Mouse (Mus musculus): Measurements from ENCODE around the gene Actbl2. TPM values are rescaled to one million over a fixed set of nuclear protein-coding genes. Genes with fewer than 3 reads are reported as not detected.

The Actbl2 gene
- polyA plus RNA-seq, 1 experiment from 2014 or later: not detected

- WGBS: 88% methylated on average over 3 of the region's 3 CpGs
- ATAC-seq (no peak), DNase-seq (ENCODE audit: low spot score) (no peak)
- H3K27ac ChIP-seq (ENCODE audit: low read depth, low read length): no peak overlapping the region
- H3K4me2 ChIP-seq (ENCODE audit: low read length): no peak overlapping the region
- no peak overlapping the region for H3K9ac ChIP-seq (ENCODE audit: low read length)
- H3K27me3 ChIP-seq (replicated peaks; ENCODE audit: control insufficient read depth, insufficient read depth, low read length): no peaks in the 10 kb centered on the region
- no peak overlapping the region for H3K4me3 ChIP-seq (ENCODE audit: low read depth, low read length)
- no peaks in the 10 kb centered on the region for H3K4me1 ChIP-seq (ENCODE audit: control insufficient read depth, insufficient read depth, low read length)
- H3K9me3 ChIP-seq (replicated peaks; ENCODE audit: control insufficient read depth, low read length): no peaks in the 10 kb centered on the region
- H3K36me3 ChIP-seq (ENCODE audit: control insufficient read depth, insufficient read depth, low read length): no peaks in the 10 kb centered on the region
These were observed 8.9 kb downstream of the Actbl2 start for GRCm38 (mm10) chr13:111263758-111264157.

GRCm38 (mm10) chr13:111265231-111266000 is 10.6 kb downstream of the Actbl2 start:
- no peak for DNase-seq (ENCODE audit: low spot score)
- no peaks in the 10 kb centered on the region for H3K4me1 ChIP-seq (ENCODE audit: control insufficient read depth, insufficient read depth, low read length)
- H3K4me3 ChIP-seq (ENCODE audit: low read depth, low read length): no peak overlapping the region
- H3K27me3 ChIP-seq (replicated peaks; ENCODE audit: control insufficient read depth, insufficient read depth, low read length): no peaks in the 10 kb centered on the region
- H3K27ac ChIP-seq (ENCODE audit: low read depth, low read length): no peak overlapping the region
- no peak overlapping the region for H3K4me2 ChIP-seq (ENCODE audit: low read length)
- no peaks in the 10 kb centered on the region for H3K9me3 ChIP-seq (replicated peaks; ENCODE audit: control insufficient read depth, low read length)
- no peak for ATAC-seq
- H3K36me3 ChIP-seq (ENCODE audit: control insufficient read depth, insufficient read depth, low read length): no peaks in the 10 kb centered on the region
- no peak overlapping the region for H3K9ac ChIP-seq (ENCODE audit: low read length)
- 67% methylated on average over 4 of the region's 4 CpGs for WGBS

- Histone ChIP-seq H3K4me1 (ENCODE audit: control insufficient read depth, insufficient read depth, low read length) (no peaks in the 10 kb centered on the region), H3K4me2 (ENCODE audit: low read length) (no peak overlapping the region), H3K36me3 (ENCODE audit: control insufficient read depth, insufficient read depth, low read length) (no peaks in the 10 kb centered on the region), H3K9me3 (replicated peaks; ENCODE audit: control insufficient read depth, low read length) (no peaks in the 10 kb centered on the region), H3K9ac (ENCODE audit: low read length) (no peak overlapping the region), H3K27ac (ENCODE audit: low read depth, low read length) (no peak overlapping the region), H3K4me3 (ENCODE audit: low read depth, low read length) (no peak overlapping the region), H3K27me3 (replicated peaks; ENCODE audit: control insufficient read depth, insufficient read depth, low read length) (no peaks in the 10 kb centered on the region)
- ATAC-seq: no peak
- WGBS: 64% methylated on average over 5 of the region's 5 CpGs
- no peak for DNase-seq (ENCODE audit: low spot score)
These were observed 12.0 kb downstream of the Actbl2 start for GRCm38 (mm10) chr13:111266855-111267254.

- no peaks in the 10 kb centered on the region for H3K27me3 ChIP-seq (replicated peaks; ENCODE audit: control insufficient read depth, insufficient read depth, low read length)
- no peak overlapping the region for H3K9ac ChIP-seq (ENCODE audit: low read length)
- H3K4me3 ChIP-seq (ENCODE audit: low read depth, low read length): no peak overlapping the region
- no peaks in the 10 kb centered on the region for H3K9me3 ChIP-seq (replicated peaks; ENCODE audit: control insufficient read depth, low read length)
- no peaks in the 10 kb centered on the region for H3K4me1 ChIP-seq (ENCODE audit: control insufficient read depth, insufficient read depth, low read length)
- no peak for DNase-seq (ENCODE audit: low spot score)
- WGBS: 98% methylated on average over 5 of the region's 5 CpGs
- no peak overlapping the region for H3K4me2 ChIP-seq (ENCODE audit: low read length)
- no peaks in the 10 kb centered on the region for H3K36me3 ChIP-seq (ENCODE audit: control insufficient read depth, insufficient read depth, low read length)
- H3K27ac ChIP-seq (ENCODE audit: low read depth, low read length): no peak overlapping the region
- ATAC-seq: no peak
These were observed 14.2 kb downstream of the Actbl2 start for GRCm38 (mm10) chr13:111268992-111269391.

- ATAC-seq (no peak), DNase-seq (ENCODE audit: low spot score) (no peak)
- no peaks in the 10 kb centered on the region for H3K4me1 ChIP-seq (ENCODE audit: control insufficient read depth, insufficient read depth, low read length)
- WGBS: 92% methylated on average over 13 of the region's 13 CpGs
- H3K4me3 ChIP-seq (ENCODE audit: low read depth, low read length): no peak overlapping the region
- H3K9ac ChIP-seq (ENCODE audit: low read length): no peak overlapping the region
- no peaks in the 10 kb centered on the region for H3K36me3 ChIP-seq (ENCODE audit: control insufficient read depth, insufficient read depth, low read length)
- H3K4me2 ChIP-seq (ENCODE audit: low read length): no peak overlapping the region
- H3K27ac ChIP-seq (ENCODE audit: low read depth, low read length): no peak overlapping the region
- H3K27me3 ChIP-seq (replicated peaks; ENCODE audit: control insufficient read depth, insufficient read depth, low read length): no peaks in the 10 kb centered on the region
- H3K9me3 ChIP-seq (replicated peaks; ENCODE audit: control insufficient read depth, low read length): no peaks in the 10 kb centered on the region
These were observed 15.0 kb downstream of the Actbl2 start for GRCm38 (mm10) chr13:111269789-111270335.

- no peaks in the 10 kb centered on the region for H3K36me3 ChIP-seq (ENCODE audit: control insufficient read depth, insufficient read depth, low read length)
- DNase-seq (ENCODE audit: low spot score) (no peak), ATAC-seq (no peak)
- no peak overlapping the region for H3K9ac ChIP-seq (ENCODE audit: low read length)
- no peak overlapping the region for H3K4me3 ChIP-seq (ENCODE audit: low read depth, low read length)
- H3K27me3 ChIP-seq (replicated peaks; ENCODE audit: control insufficient read depth, insufficient read depth, low read length): no peaks in the 10 kb centered on the region
- 81% methylated on average over 8 of the region's 8 CpGs for WGBS
- H3K4me2 ChIP-seq (ENCODE audit: low read length): no peak overlapping the region
- H3K9me3 ChIP-seq (replicated peaks; ENCODE audit: control insufficient read depth, low read length): no peaks in the 10 kb centered on the region
- H3K27ac ChIP-seq (ENCODE audit: low read depth, low read length): no peak overlapping the region
- no peaks in the 10 kb centered on the region for H3K4me1 ChIP-seq (ENCODE audit: control insufficient read depth, insufficient read depth, low read length)
These were observed 17.1 kb downstream of the Actbl2 start for GRCm38 (mm10) chr13:111271868-111272267.

GRCm38 (mm10) chr13:111286461-111287385 is 31.9 kb downstream of the Actbl2 start:
- DNase-seq (ENCODE audit: low spot score) (no peak), ATAC-seq (no peak)
- 90% methylated on average over 10 of the region's 10 CpGs for WGBS
- H3K36me3 ChIP-seq (ENCODE audit: control insufficient read depth, insufficient read depth, low read length): no peaks in the 10 kb centered on the region
- no peaks in the 10 kb centered on the region for H3K9me3 ChIP-seq (replicated peaks; ENCODE audit: control insufficient read depth, low read length)
- no peak overlapping the region for H3K27ac ChIP-seq (ENCODE audit: low read depth, low read length)
- H3K4me2 ChIP-seq (ENCODE audit: low read length): no peak overlapping the region
- H3K27me3 ChIP-seq (replicated peaks; ENCODE audit: control insufficient read depth, insufficient read depth, low read length): no peaks in the 10 kb centered on the region
- H3K4me1 ChIP-seq (ENCODE audit: control insufficient read depth, insufficient read depth, low read length): no peaks in the 10 kb centered on the region
- no peak overlapping the region for H3K4me3 ChIP-seq (ENCODE audit: low read depth, low read length)
- no peak overlapping the region for H3K9ac ChIP-seq (ENCODE audit: low read length)

GRCm38 (mm10) chr13:111291161-111291957 is 36.5 kb downstream of the Actbl2 start:
- ATAC-seq: no peak
- H3K27ac ChIP-seq (ENCODE audit: low read depth, low read length): no peak overlapping the region
- no peak overlapping the region for H3K4me2 ChIP-seq (ENCODE audit: low read length)
- DNase-seq (ENCODE audit: low spot score): no peak
- no peaks in the 10 kb centered on the region for H3K9me3 ChIP-seq (replicated peaks; ENCODE audit: control insufficient read depth, low read length)
- WGBS: 88% methylated on average over 17 of the region's 17 CpGs
- no peak overlapping the region for H3K4me3 ChIP-seq (ENCODE audit: low read depth, low read length)
- no peaks in the 10 kb centered on the region for H3K27me3 ChIP-seq (replicated peaks; ENCODE audit: control insufficient read depth, insufficient read depth, low read length)
- no peaks in the 10 kb centered on the region for H3K36me3 ChIP-seq (ENCODE audit: control insufficient read depth, insufficient read depth, low read length)
- no peak overlapping the region for H3K9ac ChIP-seq (ENCODE audit: low read length)
- no peaks in the 10 kb centered on the region for H3K4me1 ChIP-seq (ENCODE audit: control insufficient read depth, insufficient read depth, low read length)

Data from forebrain, embryonic 14.5 days (tissue).